Mouse (Mus musculus) embryonic stem cell, embryonic (primary cell): ENCODE measurements at regions not wholly inside any gene's neighbourhood (a gene's known extent, or its start where the extent isn't known, plus 50 kb on each side); places are given as distances from the start of the nearest gene placed in this dataset.

Experiments
- CTCF ChIA-PET, 4 experiments: fragments of 300-600 bp in 2 of 4; fragments of 350-600 bp in 2 of 4; sonication (Branson Sonifier 250); formaldehyde crosslinking; loops; one replicate each; lab custom pipeline; 2022; ENCODE audit warnings: inconsistent platforms in 2 of 4; lab: Charles Lee
- POLR2A ChIA-PET, 4 experiments: fragments of 300-600 bp in 2 of 4; fragments of 350-600 bp in 2 of 4; sonication (Branson Sonifier 250); formaldehyde crosslinking; loops; one replicate each; lab custom pipeline; 2022; ENCODE audit warnings: antibody characterized with exemption in 4 of 4, inconsistent platforms in 1 of 4; lab: Charles Lee

- ChIA-PET CTCF (interaction anchor here in 1 of 4 experiments (0.7 kb wide), 1 partner anchor 9 kb away, joined by 3 read pairs; no protein-coding TSS in a partner anchor), POLR2A (no interaction called here)
These were observed 56.4 kb upstream of the Olfr1322 start for GRCm38 (mm10) chrX:49947678-49948077.
